Mouse (Mus musculus) mouse embryonic stem cell (cell line): ENCODE measurements at regions not wholly inside any gene's neighbourhood (a gene's known extent, or its start where the extent isn't known, plus 50 kb on each side); places are given as distances from the start of the nearest gene placed in this dataset.

ENCODE experiments used
- in situ Hi-C, 2 experiments: fragments of 300-500 bp; cut with MboI; formaldehyde crosslinking; loops; 1 replicate in 1 of 2; 3 replicates in 1 of 2; pipeline ENCODE4 v1.14.3; 2019 to 2020; ENCODE audit warnings: low sequenced_read_pairs in 2 of 2, low pct_unique_long_range_greater_than_20kb in 1 of 2, mixed read lengths in 1 of 2; ENCODE audit not compliant: unreplicated experiment in 1 of 2

- in situ Hi-C loops: no loop called here
Observed at GRCm38 (mm10) chr3:35335837-35336236, 418.1 kb upstream of the Atp11b start.

GRCm38 (mm10) chr3:35340525-35340924 lies 413.4 kb upstream of the Atp11b start:
- in situ Hi-C loops: no loop called here

- in situ Hi-C loops: no loop called here
Observed at GRCm38 (mm10) chr3:35340935-35341800, 412.7 kb upstream of the Atp11b start.

GRCm38 (mm10) chr3:35341840-35342239 lies 412.1 kb upstream of the Atp11b start:
- in situ Hi-C loops: no loop called here

- in situ Hi-C loops: no loop called here
Observed at GRCm38 (mm10) chr3:35342584-35342983, 411.3 kb upstream of the Atp11b start.

- in situ Hi-C loops: no loop called here
Observed at GRCm38 (mm10) chr3:35343936-35344335, 410.0 kb upstream of the Atp11b start.

GRCm38 (mm10) chr3:35349114-35349513 lies 404.8 kb upstream of the Atp11b start:
- in situ Hi-C loops: no loop called here

- in situ Hi-C loops: no loop called here
Observed at GRCm38 (mm10) chr3:35353442-35353841, 400.5 kb upstream of the Atp11b start.

GRCm38 (mm10) chr3:35353920-35354319 lies 400.0 kb upstream of the Atp11b start:
- in situ Hi-C loops: no loop called here

- in situ Hi-C loops: no loop called here
Observed at GRCm38 (mm10) chr3:35354356-35354755, 399.6 kb upstream of the Atp11b start.

- in situ Hi-C loops: no loop called here
Observed at GRCm38 (mm10) chr3:35357111-35357510, 396.8 kb upstream of the Atp11b start.

GRCm38 (mm10) chr3:35358541-35358940 lies 395.4 kb upstream of the Atp11b start:
- in situ Hi-C loops: no loop called here

GRCm38 (mm10) chr3:35359288-35359687 lies 394.6 kb upstream of the Atp11b start:
- in situ Hi-C loops: no loop called here

GRCm38 (mm10) chr3:35360515-35360914 lies 393.4 kb upstream of the Atp11b start:
- in situ Hi-C loops: no loop called here

- in situ Hi-C loops: no loop called here
Observed at GRCm38 (mm10) chr3:35361086-35361485, 392.8 kb upstream of the Atp11b start.

- in situ Hi-C loops: no loop called here
Observed at GRCm38 (mm10) chr3:35365431-35365830, 388.5 kb upstream of the Atp11b start.

GRCm38 (mm10) chr3:35372276-35372675 lies 381.6 kb upstream of the Atp11b start:
- in situ Hi-C loops: no loop called here

- in situ Hi-C loops: no loop called here
Observed at GRCm38 (mm10) chr3:35387386-35387785, 366.5 kb upstream of the Atp11b start.

- in situ Hi-C loops: no loop called here
Observed at GRCm38 (mm10) chr3:35392657-35393056, 361.2 kb upstream of the Atp11b start.

- in situ Hi-C loops: no loop called here
Observed at GRCm38 (mm10) chr3:35400213-35400612, 353.7 kb upstream of the Atp11b start.
